Mouse (Mus musculus) MEL (cell line): ENCODE results near the gene Hoxd11. TPM values are rescaled to one million over a fixed set of nuclear protein-coding genes. Genes with fewer than 3 reads are reported as not detected.

Experiments
- DNase-seq: peaks from one replicate; pipeline ENCODE4 v3.0.0; 2011; ENCODE audit warnings: low read depth, low spot score
- H3K27ac ChIP-seq: 2 replicates; pipeline ENCODE4 v1.5.1; 2012; ENCODE audit warnings: low read depth, mild to moderate bottlenecking, control low read depth, low read length, moderate library complexity; ENCODE audit not compliant: control insufficient read depth
- H3K27me3 ChIP-seq, 2 experiments: fragments of 150-350 bp in 1 of 2; sonication (generic) in 1 of 2; 2 replicates each; pipeline ENCODE4 v1.6.1; 2012; ENCODE audit warnings: low read length in 2 of 2, mild to moderate bottlenecking in 2 of 2, improper control_type of control experiment in 1 of 2, moderate library complexity in 1 of 2; ENCODE audit not compliant: insufficient read depth in 2 of 2, control insufficient read depth in 1 of 2
- H3K36me3 ChIP-seq, 2 experiments: 2 replicates each; pipeline ENCODE4 v1.6.1; 2012 to 2014; ENCODE audit warnings: low read length in 2 of 2, improper control_type of control experiment in 1 of 2, inconsistent platforms in 1 of 2, mild to moderate bottlenecking in 1 of 2; ENCODE audit not compliant: insufficient read depth in 2 of 2, control insufficient read depth in 1 of 2
- H3K4me1 ChIP-seq, 2 experiments: fragments of 150-350 bp in 1 of 2; sonication (generic) in 1 of 2; 2 replicates each; pipeline ENCODE4 v1.6.1; 2012; ENCODE audit warnings: low read length in 2 of 2, improper control_type of control experiment in 1 of 2, mild to moderate bottlenecking in 1 of 2; ENCODE audit not compliant: insufficient read depth in 2 of 2, control insufficient read depth in 1 of 2
- H3K4me3 ChIP-seq, 2 experiments: fragments of 150-350 bp in 1 of 2; sonication (generic) in 1 of 2; 2 replicates each; pipeline ENCODE4 v1.5.1; 2012; ENCODE audit warnings: low read depth in 2 of 2, low read length in 2 of 2, mild to moderate bottlenecking in 2 of 2, moderate library complexity in 2 of 2, control low read depth in 1 of 2, improper control_type of control experiment in 1 of 2; ENCODE audit not compliant: control insufficient read depth in 1 of 2, insufficient read depth in 1 of 2
- H3K79me2 ChIP-seq: 2 replicates; pipeline ENCODE4 v1.6.1; 2012; ENCODE audit warnings: mild to moderate bottlenecking, low read length, moderate library complexity; ENCODE audit not compliant: control insufficient read depth, poor library complexity, insufficient read depth
- H3K9ac ChIP-seq: 2 replicates; pipeline ENCODE4 v1.6.1; 2012; ENCODE audit warnings: low read depth, mild to moderate bottlenecking, control low read depth, low read length, moderate library complexity; ENCODE audit not compliant: control insufficient read depth, poor library complexity, severe bottlenecking
- H3K9me3 ChIP-seq: fragments of 150-350 bp; sonication (generic); replicated peaks from 2 replicates; pipeline ENCODE4 v1.6.1; 2012; ENCODE audit warnings: mild to moderate bottlenecking, low read length, improper control_type of control experiment, moderate library complexity; ENCODE audit not compliant: insufficient read depth
- CHD1 ChIP-seq: IDR thresholded peaks from 2 replicates; pipeline ENCODE4 v1.6.1; 2012; ENCODE audit warnings: low read depth, mild to moderate bottlenecking, inconsistent platforms, low read length, improper control_type of control experiment
- CHD2 ChIP-seq: IDR thresholded peaks from 2 replicates; pipeline ENCODE4 v1.6.1; 2011; ENCODE audit warnings: low read length, improper control_type of control experiment
- CTCF ChIP-seq, 3 experiments: IDR thresholded peaks in 2 of 3; conservative IDR thresholded peaks in 1 of 3; 2 replicates each; pipeline ENCODE4 v1.5.1; 2011 to 2012; ENCODE audit warnings: low read length in 3 of 3, low read depth in 2 of 3, mild to moderate bottlenecking in 2 of 3, improper control_type of control experiment in 1 of 3, inconsistent platforms in 1 of 3, mixed read lengths in 1 of 3, moderate library complexity in 1 of 3; ENCODE audit not compliant: control insufficient read depth in 1 of 3, insufficient read depth in 1 of 3, poor library complexity in 1 of 3, severe bottlenecking in 1 of 3
- E2F4 ChIP-seq: IDR thresholded peaks from 2 replicates; pipeline ENCODE4 v1.6.1; 2011; ENCODE audit warnings: low read depth, low read length, improper control_type of control experiment, borderline replicate concordance
- ELF1 ChIP-seq: IDR thresholded peaks from 2 replicates; pipeline ENCODE4 v1.6.1; 2014; ENCODE audit warnings: low read depth, mild to moderate bottlenecking, inconsistent platforms, low read length, improper control_type of control experiment, moderate library complexity
- EP300 ChIP-seq, 2 experiments: IDR thresholded peaks; 2 replicates each; pipeline ENCODE4 v1.6.1; 2011; ENCODE audit warnings: improper control_type of control experiment in 2 of 2, low read length in 2 of 2, low read depth in 1 of 2, mild to moderate bottlenecking in 1 of 2
- GATA1 ChIP-seq: IDR thresholded peaks from 2 replicates; pipeline ENCODE4 v1.6.1; 2011; ENCODE audit warnings: low read depth, low read length, improper control_type of control experiment
- JUND ChIP-seq: IDR thresholded peaks from 2 replicates; pipeline ENCODE4 v1.6.1; 2011; ENCODE audit warnings: low read depth, mild to moderate bottlenecking, improper control_type of control experiment, low read length
- MYB ChIP-seq: IDR thresholded peaks from 2 replicates; pipeline ENCODE4 v1.6.1; 2011; ENCODE audit warnings: mild to moderate bottlenecking, low read depth, low read length, improper control_type of control experiment
- NRF1 ChIP-seq: IDR thresholded peaks from 2 replicates; pipeline ENCODE4 v1.6.1; 2014; ENCODE audit warnings: low read depth, mild to moderate bottlenecking, inconsistent platforms, low read length, improper control_type of control experiment, moderate library complexity; ENCODE audit not compliant: poor library complexity, insufficient read depth, severe bottlenecking
- POLR2A ChIP-seq, 2 experiments: IDR thresholded peaks; 2 replicates each; pipeline ENCODE4 v1.6.1; 2011 to 2012; ENCODE audit warnings: low read length in 2 of 2, mild to moderate bottlenecking in 2 of 2, control low read depth in 1 of 2, improper control_type of control experiment in 1 of 2, low read depth in 1 of 2, moderate library complexity in 1 of 2; ENCODE audit not compliant: control insufficient read depth in 1 of 2, insufficient read depth in 1 of 2, poor library complexity in 1 of 2
- RAD21 ChIP-seq: IDR thresholded peaks from 2 replicates; pipeline ENCODE4 v1.6.1; 2011; ENCODE audit warnings: mild to moderate bottlenecking, low read depth, low read length, improper control_type of control experiment
- RCOR1 ChIP-seq: IDR thresholded peaks from 2 replicates; pipeline ENCODE4 v1.6.1; 2012; ENCODE audit warnings: low read depth, mild to moderate bottlenecking, inconsistent platforms, low read length, improper control_type of control experiment
- SIN3A ChIP-seq: IDR thresholded peaks from 2 replicates; pipeline ENCODE4 v1.6.1; 2012; ENCODE audit warnings: low read length, improper control_type of control experiment, inconsistent platforms
- TAL1 ChIP-seq: IDR thresholded peaks from 2 replicates; pipeline ENCODE4 v1.6.1; 2012; ENCODE audit warnings: mild to moderate bottlenecking, inconsistent platforms, low read length, moderate library complexity, mixed read lengths
- TCF12 ChIP-seq: IDR thresholded peaks from 2 replicates; pipeline ENCODE4 v1.6.1; 2014; ENCODE audit warnings: low read depth, mild to moderate bottlenecking, inconsistent platforms, low read length, improper control_type of control experiment, moderate library complexity
- ZMIZ1 ChIP-seq: IDR thresholded peaks from 2 replicates; pipeline ENCODE4 v1.6.1; 2012; ENCODE audit warnings: low read depth, mild to moderate bottlenecking, inconsistent platforms, low read length, improper control_type of control experiment, moderate library complexity
- ZNF384 ChIP-seq: IDR thresholded peaks from 2 replicates; pipeline ENCODE4 v1.6.1; 2012; ENCODE audit warnings: low read depth, mild to moderate bottlenecking, inconsistent platforms, low read length, improper control_type of control experiment
- polyA plus RNA-seq, 2 experiments: library from polyadenylated mRNA; stranded (reverse) in 1 of 2; unstranded in 1 of 2; fragments of >175 nt in 1 of 2; fragments of >200 nt in 1 of 2; gene quantifications; 2 replicates each; pipeline versions ENCODE4 v1.2.1 to v1.2.4; 2012; ENCODE audit warnings: low replicate concordance in 2 of 2, low read depth in 1 of 2; ENCODE audit not compliant: insufficient read length in 2 of 2, insufficient read depth in 1 of 2, missing spikeins in 1 of 2
- total RNA-seq: library from RNA; depleted of rRNA; stranded (reverse); fragments of 300-350 nt; gene quantifications from 2 replicates; pipeline ENCODE4 v1.2.3, GENCODE M21; 2012

Gene Hoxd11
- total and polyA plus RNA-seq, 3 experiments = not detected

- Histone ChIP-seq H3K27ac (no peak within 1 kb of the TSS), H3K9me3 (no peaks in the 10 kb centered on the region), H3K79me2 (no peaks in the 10 kb centered on the region), H3K27me3 (peaks cover 0 to 1% of the 10 kb centered on the region in 2 experiments; a peak in 1 of 4 replicates), H3K36me3 (no peaks in the 10 kb centered on the region), H3K4me3 (no peak within 1 kb of the TSS), H3K9ac (no peak within 1 kb of the TSS)
- DNase-seq = no peak
- TF ChIP-seq TCF12 (no peak), ZNF384 (no peak), SIN3A (no peak), ZMIZ1 (no peak), TAL1 (no peak), GATA1 (no peak), RAD21 (no peak), RCOR1 (no peak), ELF1 (no peak), E2F4 (no peak), CHD1 (no peak), JUND (no peak), EP300 (IDR thresholded peaks at IDR 0.05; ENCODE audit: low read depth in 1 of 2, low read length in 2 of 2) (no peak), NRF1 (no peak), POLR2A (IDR thresholded peaks at IDR 0.05; ENCODE audit: control insufficient read depth in 1 of 2, insufficient read depth in 1 of 2, low read depth in 1 of 2, low read length in 2 of 2, poor library complexity in 1 of 2) (no peak), MYB (no peak)
- TF ChIP-seq, all 39 proteins: peak for 0
- H3K4me1 ChIP-seq = no peaks in the 10 kb centered on the region
Measured at GRCm38 (mm10) chr2:74711721-74712621, 32.6 kb downstream of the Hoxd11 start, which contains the start of the genes Hoxd3 and Hoxd4. TSS of gene Hoxd3 (plus strand) at chr2:74711927. TSS of gene Hoxd4 (plus strand) at chr2:74711929.

DNA sequence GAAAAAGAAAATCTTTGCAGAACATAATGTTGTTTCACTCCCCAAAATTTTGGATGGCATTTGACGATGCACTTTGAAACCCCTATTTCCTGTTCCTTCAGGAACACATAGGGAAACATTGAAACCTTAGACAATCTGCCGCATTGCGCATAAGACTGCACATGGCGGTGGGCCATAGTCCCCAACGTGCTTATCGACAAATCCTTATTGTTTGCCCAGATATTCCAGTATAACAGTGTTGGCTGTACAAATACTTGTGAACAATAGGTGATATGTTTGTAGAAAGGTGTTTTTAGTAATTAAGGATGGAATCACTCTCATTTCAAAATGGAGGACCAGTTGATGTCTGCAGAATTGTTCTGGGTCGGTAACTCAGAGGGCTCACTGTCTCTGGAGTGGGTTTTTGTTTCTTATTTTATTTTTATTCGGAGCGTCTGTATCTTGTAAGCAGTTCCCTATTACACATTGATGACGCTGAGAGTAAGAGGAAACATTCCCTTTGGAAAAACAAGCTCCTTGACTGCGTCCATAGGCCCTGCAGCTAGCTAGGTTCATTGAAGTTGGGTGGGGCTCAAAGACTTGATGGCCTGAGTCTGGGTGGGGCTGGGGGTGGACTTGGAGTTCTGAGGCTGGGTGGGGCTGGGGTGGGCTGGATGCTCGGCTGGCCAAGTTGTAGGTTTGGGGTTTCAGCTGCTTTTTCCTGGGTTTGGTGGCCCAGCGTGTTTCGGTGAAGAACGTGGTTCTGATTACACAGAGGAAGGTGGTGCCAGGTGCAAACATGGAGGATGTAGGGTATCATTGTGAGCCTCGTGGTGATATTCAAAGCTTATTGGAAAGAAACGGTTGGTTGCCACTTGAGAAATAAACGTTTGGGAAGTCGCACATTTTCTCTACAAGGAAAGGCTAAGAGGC, 34.1 kb downstream of the Hoxd11 start:
- H3K36me3 ChIP-seq = no peaks in the 10 kb centered on the region
- TF ChIP-seq SIN3A (no peak), CTCF (IDR thresholded peaks at IDR 0.05 in 2 of 3, conservative IDR thresholded peaks at IDR 0.05 in 1 of 3; ENCODE audit: control insufficient read depth in 1 of 3, insufficient read depth in 1 of 3, low read depth in 2 of 3, low read length in 3 of 3, poor library complexity in 1 of 3, severe bottlenecking in 1 of 3) (no peak), CHD2 (no peak), GATA1 (no peak)
- H3K27me3 ChIP-seq = peaks cover 0 to 1% of the 10 kb centered on the region in 2 experiments; a peak in 1 of 4 replicates

More for the DNA sequence above, 34.1 kb downstream of the Hoxd11 start:
- H3K9me3 ChIP-seq = no peaks in the 10 kb centered on the region
- no peaks in the 10 kb centered on the region for H3K79me2 ChIP-seq
- no peak overlapping the region for H3K4me3 ChIP-seq
- H3K9ac ChIP-seq = no peak overlapping the region
- H3K4me1 ChIP-seq = no peaks in the 10 kb centered on the region
- no peak for DNase-seq
- H3K27ac ChIP-seq = no peak overlapping the region
